Mouse (Mus musculus): ENCODE data around the gene Ranbp9.

- TF ChIP-seq GATA1 (IDR thresholded peaks at IDR 0.05; ENCODE audit: low read length) (no peak), TAL1 (IDR thresholded peaks at IDR 0.05; ENCODE audit: low read length) (no peak)
Observed at GRCm38 (mm10) chr13:43385321-43385720, 95.8 kb downstream of the Ranbp9 start.

All from erythroblast, embryonic 14.5 days (primary cell).